Comparison of ENCODE assay signal across 20 mouse cellular contexts in genomic region chr3:37396930-37397608, GRCm38 (mm10). TPM values are rescaled to one million over a fixed set of nuclear protein-coding genes. Genes with fewer than 3 reads are reported as not detected.
"Had no signal": no experiment of that assay in that cellular context is flagged by ENCODE, and none has a peak within 500 bp of the region (broad histone marks: within the 10 kb centered on the region; RNA-seq: fewer than 3 reads in every experiment).

No protein-coding gene starts in this region.

- ATAC-seq: midbrain, embryonic 16.5 days had no signal

- H3K4me3 ChIP-seq: kidney, embryonic 15.5 days; left cerebral cortex, adult 2 months; liver, embryonic 13.5 days; midbrain, embryonic 12.5 days; myocyte; neural tube, embryonic 13.5 days; stomach, embryonic 15.5 days had no signal

- DNase-seq: kidney, adult 8-10 months; kidney, postnatal 10 days; kidney, postnatal 36 days; layer of hippocampus, postnatal 36 days; liver, embryonic 13.5 days; lung, embryonic 14.5 days; lung, postnatal 14 days; retina, postnatal 1 day; right cerebral cortex, postnatal 25 days; spleen, adult 18-20 months; thymus, postnatal 25 days had no signal

- H3K4me1 ChIP-seq: kidney, embryonic 15.5 days; liver, embryonic 13.5 days; midbrain, embryonic 12.5 days; neural tube, embryonic 13.5 days had no signal

- H3K36me3 ChIP-seq: kidney, embryonic 15.5 days; liver, embryonic 13.5 days; midbrain, embryonic 12.5 days; neural tube, embryonic 13.5 days; stomach, embryonic 15.5 days had no signal

- H3K9me3 ChIP-seq: kidney, embryonic 15.5 days; liver, embryonic 13.5 days; midbrain, embryonic 12.5 days; neural tube, embryonic 13.5 days; stomach, embryonic 15.5 days had no signal

- H3K27me3 ChIP-seq: kidney, embryonic 15.5 days; liver, embryonic 13.5 days; midbrain, embryonic 12.5 days; neural tube, embryonic 13.5 days; stomach, embryonic 15.5 days had no signal

- H3K4me2 ChIP-seq: kidney, embryonic 15.5 days; liver, embryonic 13.5 days; lung, embryonic 14.5 days; midbrain, embryonic 12.5 days; neural tube, embryonic 13.5 days; stomach, embryonic 15.5 days had no signal

- H3K27ac ChIP-seq: kidney, embryonic 15.5 days; left cerebral cortex, adult 2 months; liver, embryonic 13.5 days; macrophage; midbrain, embryonic 12.5 days; neural tube, embryonic 13.5 days; stomach, embryonic 15.5 days had no signal

- H3K9ac ChIP-seq: kidney, embryonic 15.5 days; liver, embryonic 13.5 days; lung, embryonic 14.5 days; midbrain, embryonic 12.5 days; neural tube, embryonic 13.5 days; stomach, embryonic 15.5 days had no signal

RNA-seq across cellular contexts. Expression of gene Fgf2, which starts 48.9 kb away (rescaled TPM):
- total RNA-seq: megakaryocyte, adult 5-6 weeks had no signal
- polyA plus RNA-seq: macrophage had no signal
